Mouse (Mus musculus): ENCODE results near the gene Itga6. TPM values are rescaled to one million over a fixed set of nuclear protein-coding genes. Genes with fewer than 3 reads are reported as not detected.
A peak's percentile ranks its signal among the peaks of the same experiment; 100 is the strongest.

Gene Itga6
- polyA plus RNA-seq, 1 experiment from 2014 or later = 51.6 TPM

DNA sequence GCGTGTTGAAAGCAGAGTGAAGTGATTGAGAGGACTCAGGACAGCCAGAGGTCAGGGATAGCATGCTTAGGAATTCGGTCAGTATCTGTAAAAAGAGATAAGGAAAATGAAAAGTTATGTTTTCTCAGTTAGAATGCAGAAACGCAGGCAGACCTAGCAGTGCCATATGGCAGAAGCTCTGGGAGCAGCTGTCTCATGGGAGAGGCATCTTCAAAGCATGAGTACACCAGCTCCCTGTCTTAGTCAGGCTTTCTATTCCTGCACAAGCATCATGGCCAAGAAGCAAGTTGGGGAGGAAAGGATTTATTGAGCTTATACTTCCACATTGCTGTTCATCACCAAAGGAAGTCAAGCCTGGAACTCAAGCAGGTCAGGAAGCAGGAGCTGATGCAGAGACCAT, 119.6 kb downstream of the Itga6 start:
- Histone ChIP-seq H3K9ac (no peak overlapping the region), H3K4me2 (replicated peaks) (no peak overlapping the region), H3K4me3 (replicated peaks) (no peak overlapping the region), H3K27ac (replicated peaks) (no peak overlapping the region), H3K9me3 (replicated peaks) (no peaks in the 10 kb centered on the region), H3K36me3 (no peaks in the 10 kb centered on the region), H3K27me3 (no peaks in the 10 kb centered on the region), H3K4me1 (no peaks in the 10 kb centered on the region)
- no peak for ATAC-seq (ENCODE audit: insufficient number of reproducible peaks, low FRiP score, low TSS enrichment, low read depth)
- 62% methylated on average over 3 of the region's 3 CpGs for WGBS

DNA sequence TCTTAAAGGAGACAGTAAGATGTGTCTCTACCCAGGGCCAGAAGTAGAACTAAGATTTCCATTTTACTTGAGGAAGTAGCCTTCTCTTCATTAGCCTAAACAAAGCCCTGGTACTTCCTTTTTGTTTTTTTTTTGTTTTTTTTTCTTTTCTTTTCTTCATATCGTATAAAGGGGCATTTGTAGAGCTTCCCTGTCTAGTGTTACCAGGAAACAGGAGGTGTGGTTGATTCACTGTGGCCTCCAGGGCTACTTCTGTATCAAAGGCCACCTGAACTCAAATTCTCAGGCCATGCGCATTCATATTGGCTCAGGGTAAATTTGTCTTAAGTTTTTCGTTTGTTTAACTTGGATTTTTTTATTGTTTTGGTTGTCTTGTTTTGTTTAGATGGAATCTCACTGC, 120.5 kb downstream of the Itga6 start:
- WGBS = 59% methylated on average over 3 of the region's 3 CpGs
- no peak for ATAC-seq (ENCODE audit: insufficient number of reproducible peaks, low FRiP score, low TSS enrichment, low read depth)
- Histone ChIP-seq H3K27me3 (no peaks in the 10 kb centered on the region), H3K4me3 (replicated peaks) (no peak overlapping the region), H3K9ac (no peak overlapping the region), H3K27ac (replicated peaks) (no peak overlapping the region), H3K4me2 (replicated peaks) (no peak overlapping the region), H3K9me3 (replicated peaks) (no peaks in the 10 kb centered on the region), H3K36me3 (no peaks in the 10 kb centered on the region), H3K4me1 (no peaks in the 10 kb centered on the region)

DNA sequence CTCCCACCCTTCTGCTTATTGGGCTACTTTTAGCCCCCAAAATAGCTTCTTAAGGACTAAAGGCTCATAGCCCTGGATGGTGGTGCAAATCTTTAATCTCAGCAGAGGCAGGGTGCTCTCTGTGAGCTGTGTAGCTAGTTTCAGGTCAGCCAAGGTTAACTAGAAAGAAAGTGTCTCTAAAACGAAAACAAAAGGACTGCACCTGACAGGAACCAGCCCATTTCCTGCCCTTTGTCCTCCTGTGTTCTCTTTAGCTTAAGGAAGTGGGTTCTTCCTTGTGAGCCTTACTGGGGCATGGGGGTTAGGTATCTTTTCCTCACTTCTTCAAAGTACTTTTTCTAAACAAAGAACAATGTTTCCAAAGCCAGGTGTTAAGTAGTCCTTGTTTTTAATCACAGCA, 121.1 kb downstream of the Itga6 start:
- ATAC-seq (ENCODE audit: insufficient number of reproducible peaks, low FRiP score, low TSS enrichment, low read depth) = no peak
- Histone ChIP-seq H3K36me3 (no peaks in the 10 kb centered on the region), H3K27ac (replicated peaks) (no peak overlapping the region), H3K9me3 (replicated peaks) (no peaks in the 10 kb centered on the region), H3K9ac (no peak overlapping the region), H3K27me3 (no peaks in the 10 kb centered on the region), H3K4me2 (replicated peaks) (no peak overlapping the region), H3K4me3 (replicated peaks) (no peak overlapping the region), H3K4me1 (no peaks in the 10 kb centered on the region)
- 47% methylated on average over 1 of the region's 1 CpGs for WGBS

DNA sequence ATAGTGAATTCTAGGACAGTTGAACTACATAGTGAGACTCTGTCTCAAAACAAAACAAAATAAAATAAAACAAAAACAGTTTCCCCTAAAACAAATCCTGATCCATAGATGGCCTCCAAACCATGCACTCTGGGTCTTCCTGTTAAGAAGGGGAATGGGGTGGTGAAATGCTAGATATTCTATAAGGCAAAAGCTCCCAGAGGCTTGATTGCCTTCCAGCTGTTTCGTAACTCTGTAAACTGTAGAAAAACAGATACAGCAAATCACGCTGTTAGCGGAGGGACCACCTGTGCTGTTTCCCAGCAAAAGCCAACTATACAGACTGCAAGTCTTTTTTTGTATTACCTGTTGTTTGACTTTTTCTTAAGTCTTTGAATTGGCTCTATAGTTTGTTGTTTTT, 121.6 kb downstream of the Itga6 start:
- Histone ChIP-seq H3K4me3 (replicated peaks) (no peak overlapping the region), H3K9me3 (replicated peaks) (no peaks in the 10 kb centered on the region), H3K27me3 (no peaks in the 10 kb centered on the region), H3K36me3 (no peaks in the 10 kb centered on the region), H3K9ac (no peak overlapping the region), H3K4me1 (no peaks in the 10 kb centered on the region), H3K27ac (replicated peaks) (no peak overlapping the region), H3K4me2 (replicated peaks) (no peak overlapping the region)
- no peak for ATAC-seq (ENCODE audit: insufficient number of reproducible peaks, low FRiP score, low TSS enrichment, low read depth)
- 58% methylated on average over 3 of the region's 3 CpGs for WGBS

DNA sequence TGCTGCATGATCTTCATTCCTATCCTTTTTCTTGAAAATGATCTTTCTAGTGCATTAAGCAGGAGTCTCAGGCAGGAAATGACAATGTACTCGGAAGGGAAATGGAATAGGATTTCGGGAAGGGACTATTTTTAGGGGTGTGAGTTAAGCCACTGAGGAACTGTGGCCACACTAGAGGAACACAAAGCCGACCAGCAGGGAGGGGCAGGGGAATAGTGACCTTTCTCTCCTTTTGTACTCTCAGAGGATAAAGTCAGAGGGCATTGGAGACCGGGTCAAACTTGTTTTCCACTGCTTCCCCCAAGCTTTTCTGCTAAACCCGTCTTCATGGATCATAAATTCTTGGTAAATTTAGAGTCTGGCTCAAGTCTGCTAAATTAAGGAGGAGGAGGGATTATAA, 122.1 kb downstream of the Itga6 start:
- H3K4me1 ChIP-seq = no peaks in the 10 kb centered on the region
- H3K9ac ChIP-seq = no peak overlapping the region
- 19% methylated on average over 5 of the region's 5 CpGs for WGBS
- no peak overlapping the region for H3K4me2 ChIP-seq (replicated peaks)
- no peak overlapping the region for H3K4me3 ChIP-seq (replicated peaks)
- no peaks in the 10 kb centered on the region for H3K27me3 ChIP-seq
- H3K27ac ChIP-seq (replicated peaks) = no peak overlapping the region
- H3K9me3 ChIP-seq (replicated peaks) = no peaks in the 10 kb centered on the region
- ATAC-seq (ENCODE audit: insufficient number of reproducible peaks, low FRiP score, low TSS enrichment, low read depth) = no peak
- H3K36me3 ChIP-seq = no peaks in the 10 kb centered on the region

DNA sequence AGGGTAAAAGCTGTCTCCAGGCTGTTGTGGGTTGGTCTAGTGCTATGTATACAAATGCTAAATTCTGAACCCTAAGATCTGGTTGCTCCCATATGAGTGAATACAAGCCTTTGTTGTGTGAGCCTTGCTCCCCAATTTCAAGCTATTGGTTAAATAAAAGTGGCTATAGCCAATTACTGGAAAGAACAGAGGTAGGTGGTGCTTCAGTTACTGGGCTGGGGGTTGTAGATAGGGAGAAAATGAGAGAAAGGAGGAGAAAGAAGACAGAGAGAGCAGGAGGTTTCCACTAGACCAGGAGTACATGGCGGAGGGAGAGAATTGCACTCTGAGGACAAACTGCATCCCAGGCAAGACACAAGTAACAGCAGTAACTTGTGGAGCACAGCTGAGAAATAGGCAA, 122.8 kb downstream of the Itga6 start:
- no peak for ATAC-seq (ENCODE audit: insufficient number of reproducible peaks, low FRiP score, low TSS enrichment, low read depth)
- H3K4me2 ChIP-seq (replicated peaks) = no peak overlapping the region
- H3K9me3 ChIP-seq (replicated peaks) = no peaks in the 10 kb centered on the region
- H3K4me1 ChIP-seq = no peaks in the 10 kb centered on the region
- H3K4me3 ChIP-seq (replicated peaks) = no peak overlapping the region
- H3K9ac ChIP-seq = no peak overlapping the region
- H3K27me3 ChIP-seq = no peaks in the 10 kb centered on the region
- no peak overlapping the region for H3K27ac ChIP-seq (replicated peaks)
- H3K36me3 ChIP-seq = no peaks in the 10 kb centered on the region
- WGBS = 94% methylated on average over 1 of the region's 1 CpGs

DNA sequence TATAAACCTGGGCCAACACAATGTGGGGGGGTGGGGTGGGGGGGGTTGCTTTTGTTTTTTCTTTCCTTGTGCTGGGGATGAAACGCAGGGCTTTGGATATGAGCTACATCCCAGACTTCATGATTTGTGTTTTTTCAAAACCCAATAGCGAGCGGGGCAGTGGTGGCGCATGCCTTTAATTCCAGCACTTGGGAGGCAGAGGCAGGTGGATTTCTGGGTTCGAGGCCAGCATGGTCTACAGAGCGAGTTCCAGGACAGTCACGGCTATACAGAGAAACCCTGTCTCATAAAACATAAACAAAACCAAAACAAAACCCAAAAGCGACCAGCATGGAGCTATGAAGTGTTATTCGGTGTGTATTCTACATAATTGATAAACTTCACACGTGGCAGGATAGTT, 126.7 kb downstream of the Itga6 start:
- Histone ChIP-seq H3K4me2 (replicated peaks) (peak overlapping the region; percentile 84; the same call in 1 of the 2 replicates), H3K9me3 (replicated peaks) (no peaks in the 10 kb centered on the region), H3K4me1 (peaks cover 19% of the 10 kb centered on the region), H3K27me3 (no peaks in the 10 kb centered on the region), H3K36me3 (no peaks in the 10 kb centered on the region), H3K27ac (replicated peaks) (0 out of 2 replicates have a peak overlapping the region, but pooled peaks have one; percentile 84), H3K4me3 (replicated peaks) (peak overlapping the region; percentile 77), H3K9ac (no peak overlapping the region)
- no peak for ATAC-seq (ENCODE audit: insufficient number of reproducible peaks, low FRiP score, low TSS enrichment, low read depth)
- WGBS = 81% methylated on average over 10 of the region's 10 CpGs

DNA sequence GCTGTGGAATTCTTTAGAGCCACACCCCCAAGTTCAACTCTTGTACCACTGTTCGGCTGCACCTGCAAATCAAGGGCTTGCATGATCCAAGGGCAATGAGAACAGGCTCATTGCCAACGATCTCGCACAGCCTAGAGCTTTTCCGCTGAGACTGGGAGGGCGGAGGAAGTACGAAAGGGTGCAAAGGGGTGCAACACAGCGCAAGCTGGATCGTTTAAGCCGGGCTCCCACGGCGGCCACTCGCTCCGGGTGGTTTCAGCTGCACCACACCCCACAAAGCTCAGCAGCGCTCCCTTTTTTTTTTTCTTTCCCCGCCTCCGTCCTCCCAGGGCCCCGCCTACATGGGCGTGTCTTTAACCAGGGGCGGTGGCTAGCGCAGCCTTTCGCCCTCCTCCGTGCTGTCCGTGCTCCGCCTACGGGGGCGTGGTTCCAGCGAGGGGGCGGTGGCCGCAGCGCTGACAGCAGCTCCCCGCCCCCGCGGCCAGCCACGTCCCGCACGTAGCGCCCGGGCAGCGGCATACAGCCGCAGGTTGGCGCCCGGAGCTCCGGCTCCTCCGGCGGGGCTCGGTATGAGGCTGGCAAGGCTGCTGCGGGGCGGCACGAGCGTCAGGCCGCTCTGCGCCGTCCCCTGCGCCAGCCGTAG, 127.5 kb downstream of the Itga6 start, which contains the start of gene Pdk1:
TSS of gene Pdk1 (plus strand) at position 424 of the 643 bp plus-strand sequence.
- H3K9ac ChIP-seq = peak within 1 kb of the TSS; percentile 88
- WGBS = under 1% methylated on average over 55 of the region's 55 CpGs
- peak; percentile 97 for ATAC-seq (ENCODE audit: insufficient number of reproducible peaks, low FRiP score, low TSS enrichment, low read depth)

DNA sequence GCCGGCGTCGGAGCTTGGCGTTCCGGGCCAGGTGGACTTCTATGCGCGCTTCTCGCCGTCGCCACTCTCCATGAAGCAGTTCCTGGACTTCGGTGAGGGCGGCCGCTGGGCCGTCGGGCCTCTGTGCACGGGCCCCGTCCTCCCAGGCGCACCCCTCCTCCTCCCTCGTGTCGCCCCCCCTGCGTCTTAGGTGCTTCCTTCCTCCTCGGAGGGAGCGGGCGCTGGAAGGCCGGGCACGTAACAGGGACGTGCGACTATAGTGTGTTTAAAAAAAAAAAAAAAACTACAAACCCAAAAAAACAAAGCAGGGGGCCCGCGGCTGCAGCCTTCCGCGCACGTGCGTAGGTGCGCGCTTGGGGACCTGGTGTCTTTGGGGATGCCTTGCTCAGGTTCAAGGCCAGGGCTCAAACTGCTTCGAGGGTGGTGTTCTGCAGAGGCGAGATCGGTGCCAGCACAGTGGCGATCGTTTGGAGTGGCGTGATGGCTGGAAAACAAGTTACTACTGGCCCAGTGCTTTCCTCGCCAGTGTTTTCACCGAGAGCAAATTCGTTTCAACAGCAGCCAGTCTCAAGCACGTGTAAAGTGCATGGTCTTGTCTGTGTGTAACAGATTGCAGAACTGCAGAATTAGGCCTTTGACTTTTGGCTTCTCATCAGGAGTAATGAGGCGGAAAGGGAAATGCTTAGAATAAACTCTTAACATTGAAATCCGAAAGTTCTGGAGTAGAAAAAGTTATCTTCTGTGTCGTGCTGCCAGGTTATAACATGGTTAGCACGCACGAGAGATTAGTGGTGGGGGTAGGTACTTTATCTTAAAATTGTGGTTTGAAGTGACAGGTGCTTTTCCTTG, 128.3 kb downstream of the Itga6 start:
- WGBS = 3% methylated on average over 51 of the region's 51 CpGs
- peak overlapping the region; percentile 84 for H3K4me2 ChIP-seq (replicated peaks)
- H3K4me3 ChIP-seq (replicated peaks) = peak overlapping the region; percentile 77
- peak overlapping the region; percentile 96 for H3K27ac ChIP-seq (replicated peaks)
- no peaks in the 10 kb centered on the region for H3K27me3 ChIP-seq
- ATAC-seq (ENCODE audit: insufficient number of reproducible peaks, low FRiP score, low TSS enrichment, low read depth) = peak; percentile 71
- H3K9me3 ChIP-seq (replicated peaks) = no peaks in the 10 kb centered on the region
- H3K36me3 ChIP-seq = 0 out of 2 replicates have a peak, but pooled peaks cover 4% of the 10 kb centered on the region
- peaks cover 19% of the 10 kb centered on the region for H3K4me1 ChIP-seq
- peak overlapping the region; percentile 88 for H3K9ac ChIP-seq

More for the DNA sequence above, 127.5 kb downstream of the Itga6 start, which contains the start of gene Pdk1:
- Histone ChIP-seq H3K36me3 (0 out of 2 replicates have a peak, but pooled peaks cover 2% of the 10 kb centered on the region), H3K9me3 (replicated peaks) (no peaks in the 10 kb centered on the region), H3K4me1 (peaks cover 19% of the 10 kb centered on the region), H3K27ac (replicated peaks) (peak within 1 kb of the TSS; percentile 96), H3K27me3 (no peaks in the 10 kb centered on the region), H3K4me3 (replicated peaks) (peak within 1 kb of the TSS; percentile 77), H3K4me2 (replicated peaks) (peak within 1 kb of the TSS; percentile 84)

DNA sequence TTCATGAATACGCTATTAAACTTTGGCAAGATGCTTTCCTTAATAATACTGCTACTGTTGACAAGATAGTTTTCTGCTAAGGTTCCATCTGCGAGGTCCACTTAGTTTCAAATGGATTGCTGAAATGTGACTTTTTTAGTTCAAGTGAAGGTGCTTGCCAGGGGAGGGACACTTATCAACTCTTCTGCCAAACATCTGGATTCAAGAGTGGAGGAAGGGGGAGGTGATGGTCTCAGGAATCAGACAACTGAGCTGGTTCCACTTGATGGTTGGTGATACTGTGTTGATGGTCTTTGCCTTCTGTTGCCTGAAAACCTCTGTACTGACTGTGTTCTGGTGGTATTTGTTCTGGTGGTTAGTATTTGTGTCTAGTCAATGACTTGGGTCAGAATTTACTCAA, 129.0 kb downstream of the Itga6 start:
- Histone ChIP-seq H3K9ac (no peak overlapping the region), H3K4me3 (replicated peaks) (peak overlapping the region; percentile 77), H3K27me3 (no peaks in the 10 kb centered on the region), H3K4me1 (peaks cover 19% of the 10 kb centered on the region), H3K27ac (replicated peaks) (no peak overlapping the region), H3K4me2 (replicated peaks) (peak overlapping the region; percentile 84), H3K36me3 (peaks cover 5% of the 10 kb centered on the region; the same call in 1 of the 2 replicates), H3K9me3 (replicated peaks) (no peaks in the 10 kb centered on the region)
- 58% methylated on average over 2 of the region's 2 CpGs for WGBS
- ATAC-seq (ENCODE audit: insufficient number of reproducible peaks, low FRiP score, low TSS enrichment, low read depth) = no peak

DNA sequence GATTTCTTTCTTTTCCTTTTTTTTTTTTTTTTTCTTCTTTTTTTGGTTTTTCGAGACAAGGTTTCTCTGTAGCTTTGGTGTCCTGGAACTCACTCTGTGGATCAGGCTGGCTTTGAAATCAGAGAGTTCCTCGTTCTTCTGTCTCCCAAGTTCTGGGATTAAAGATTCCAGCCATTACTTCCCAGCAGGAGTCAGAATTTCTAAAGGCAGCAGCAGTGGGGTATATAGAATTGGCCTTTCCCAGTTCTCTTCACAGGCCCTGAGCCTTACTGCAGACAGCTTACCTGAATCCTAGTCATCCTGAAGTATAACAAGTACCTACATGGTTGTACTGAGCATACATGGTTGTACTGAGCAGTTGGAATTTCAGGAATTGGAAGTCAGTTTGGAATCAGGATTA, 129.4 kb downstream of the Itga6 start:
- H3K36me3 ChIP-seq = peaks cover 8% of the 10 kb centered on the region; the same call in 1 of the 2 replicates
- peak overlapping the region; percentile 84 for H3K4me2 ChIP-seq (replicated peaks)
- H3K27me3 ChIP-seq = no peaks in the 10 kb centered on the region
- peaks cover 19% of the 10 kb centered on the region for H3K4me1 ChIP-seq
- no peaks in the 10 kb centered on the region for H3K9me3 ChIP-seq (replicated peaks)
- H3K27ac ChIP-seq (replicated peaks) = no peak overlapping the region
- 65% methylated on average over 2 of the region's 2 CpGs for WGBS
- ATAC-seq (ENCODE audit: insufficient number of reproducible peaks, low FRiP score, low TSS enrichment, low read depth) = no peak
- H3K9ac ChIP-seq = no peak overlapping the region
- H3K4me3 ChIP-seq (replicated peaks) = no peak overlapping the region
